Mouse (Mus musculus): ENCODE results near the gene Atp5d. TPM values are rescaled to one million over a fixed set of nuclear protein-coding genes. Genes with fewer than 3 reads are reported as not detected.
A peak's percentile ranks its signal among the peaks of the same experiment; 100 is the strongest.
"Not testable (repeated sequence)": the region's sequence is repeated elsewhere in the genome, so short reads cannot be mapped to it uniquely, and the experiment has no call there.

Gene Atp5d
- polyA plus RNA-seq, 1 experiment = 1,163 TPM

- no peaks in the 10 kb centered on the region for H3K27me3 ChIP-seq (ENCODE audit: control insufficient read depth, insufficient read depth, insufficient read length)
- H3K4me2 ChIP-seq (ENCODE audit: low read depth) = peak overlapping the region; percentile 100
- peak overlapping the region; percentile 8 for H3ac ChIP-seq (ENCODE audit: control insufficient read depth, insufficient read length)
- H3K36me3 ChIP-seq (ENCODE audit: control insufficient read depth, insufficient read depth) = no peaks in the 10 kb centered on the region
- H3K79me2 ChIP-seq (ENCODE audit: control insufficient read depth, insufficient read depth) = peaks cover 18% of the 10 kb centered on the region
- H3K4me3 ChIP-seq = peak overlapping the region; percentile 58
- TF ChIP-seq CEBPB (IDR thresholded peaks at IDR 0.05; ENCODE audit: insufficient read depth, poor library complexity, severe bottlenecking) (no peak), REST (IDR thresholded peaks at IDR 0.05; ENCODE audit: insufficient read depth, insufficient read length) (no peak), TCF12 (IDR thresholded peaks at IDR 0.05; ENCODE audit: insufficient read depth, poor library complexity, severe bottlenecking) (no peak), USF1 (IDR thresholded peaks at IDR 0.05; ENCODE audit: low read depth) (no peak), POLR2AphosphoS2 (IDR thresholded peaks at IDR 0.05; ENCODE audit: insufficient read length, low read depth) (peak; percentile 98), MAX (IDR thresholded peaks at IDR 0.05; ENCODE audit: low read depth) (no peak), POLR2A (IDR thresholded peaks at IDR 0.05; ENCODE audit: insufficient read length, low read depth) (peak; percentile 92), E2F4 (IDR thresholded peaks at IDR 0.05; ENCODE audit: insufficient read depth) (no peak), SRF (IDR thresholded peaks at IDR 0.05; ENCODE audit: control insufficient read depth, insufficient read length, low read depth) (peak; percentile 82), TCF3 (IDR thresholded peaks at IDR 0.05; ENCODE audit: insufficient read length, low read depth) (no peak), MYOD1 (IDR thresholded peaks at IDR 0.05; ENCODE audit: control insufficient read depth in 1 of 3, insufficient read length in 2 of 3, low read depth in 2 of 3) (peak in 2 of 3 experiments; percentile 75 to 81), MYOG (IDR thresholded peaks at IDR 0.05; ENCODE audit: control insufficient read depth in 1 of 3, insufficient read depth in 1 of 3, insufficient read length in 2 of 3, low read depth in 2 of 3) (peak; percentile 66 to 93 (median 82))
Observed at GRCm38 (mm10) chr10:80164998-80165344, 26.5 kb downstream of the Atp5d start.

- Histone ChIP-seq H3K4me2 (ENCODE audit: low read depth) (peak within 1 kb of the TSS; percentile 100), H3K4me3 (peak within 1 kb of the TSS; percentile 58), H3ac (ENCODE audit: control insufficient read depth, insufficient read length) (peak within 1 kb of the TSS; percentile 8), H3K79me2 (ENCODE audit: control insufficient read depth, insufficient read depth) (peaks cover 20% of the 10 kb centered on the region), H3K27me3 (ENCODE audit: control insufficient read depth, insufficient read depth, insufficient read length) (no peaks in the 10 kb centered on the region), H3K36me3 (ENCODE audit: control insufficient read depth, insufficient read depth) (no peaks in the 10 kb centered on the region)
- TF ChIP-seq TCF12 (IDR thresholded peaks at IDR 0.05; ENCODE audit: insufficient read depth, poor library complexity, severe bottlenecking) (peak; percentile 65), E2F4 (IDR thresholded peaks at IDR 0.05; ENCODE audit: insufficient read depth) (peak; percentile 1), POLR2AphosphoS2 (IDR thresholded peaks at IDR 0.05; ENCODE audit: insufficient read length, low read depth) (no peak), MAX (IDR thresholded peaks at IDR 0.05; ENCODE audit: low read depth) (no peak), TCF3 (IDR thresholded peaks at IDR 0.05; ENCODE audit: insufficient read length, low read depth) (peak; percentile 36), MYOD1 (IDR thresholded peaks at IDR 0.05; ENCODE audit: control insufficient read depth in 1 of 3, insufficient read length in 2 of 3, low read depth in 2 of 3) (peak in 2 of 3 experiments; percentile 79 to 95), MYOG (IDR thresholded peaks at IDR 0.05; ENCODE audit: control insufficient read depth in 1 of 3, insufficient read depth in 1 of 3, insufficient read length in 2 of 3, low read depth in 2 of 3) (peak in 2 of 3 experiments; percentile 84 to 95), POLR2A (IDR thresholded peaks at IDR 0.05; ENCODE audit: insufficient read length, low read depth) (peak; percentile 39)
Observed at GRCm38 (mm10) chr10:80165392-80166128, 27.1 kb downstream of the Atp5d start, which contains the start of gene Cirbp. Cirbp (plus strand) TSS chr10:80165985.

- Histone ChIP-seq H3K4me2 (ENCODE audit: low read depth) (peak overlapping the region; percentile 100), H3K79me2 (ENCODE audit: control insufficient read depth, insufficient read depth) (peaks cover 20% of the 10 kb centered on the region), H3K4me3 (peak overlapping the region; percentile 58)
Observed at GRCm38 (mm10) chr10:80166136-80166535, 27.7 kb downstream of the Atp5d start.

GRCm38 (mm10) chr10:80167460-80168037 is 29.1 kb downstream of the Atp5d start:
- Histone ChIP-seq H3K36me3 (ENCODE audit: control insufficient read depth, insufficient read depth) (peaks cover 6% of the 10 kb centered on the region), H3K4me3 (peak overlapping the region; percentile 58), H3K27me3 (ENCODE audit: control insufficient read depth, insufficient read depth, insufficient read length) (no peaks in the 10 kb centered on the region), H3ac (ENCODE audit: control insufficient read depth, insufficient read length) (peak overlapping the region; percentile 63), H3K79me2 (ENCODE audit: control insufficient read depth, insufficient read depth) (peaks cover 20% of the 10 kb centered on the region), H3K4me2 (ENCODE audit: low read depth) (peak overlapping the region; percentile 100)
- TF ChIP-seq REST (IDR thresholded peaks at IDR 0.05; ENCODE audit: insufficient read depth, insufficient read length) (peak; percentile 24), SRF (IDR thresholded peaks at IDR 0.05; ENCODE audit: control insufficient read depth, insufficient read length, low read depth) (peak; percentile 80), MYOD1 (IDR thresholded peaks at IDR 0.05; ENCODE audit: control insufficient read depth in 1 of 3, insufficient read length in 2 of 3, low read depth in 2 of 3) (peak in 1 of 3 experiments; percentile 40), MYOG (IDR thresholded peaks at IDR 0.05; ENCODE audit: control insufficient read depth in 1 of 3, insufficient read depth in 1 of 3, insufficient read length in 2 of 3, low read depth in 2 of 3) (peak in 1 of 3 experiments; percentile 46), CEBPB (IDR thresholded peaks at IDR 0.05; ENCODE audit: insufficient read depth, poor library complexity, severe bottlenecking) (no peak), E2F4 (IDR thresholded peaks at IDR 0.05; ENCODE audit: insufficient read depth) (no peak), MAX (IDR thresholded peaks at IDR 0.05; ENCODE audit: low read depth) (no peak), POLR2A (IDR thresholded peaks at IDR 0.05; ENCODE audit: insufficient read length, low read depth) (peak; percentile 99), TCF3 (IDR thresholded peaks at IDR 0.05; ENCODE audit: insufficient read length, low read depth) (no peak), TCF12 (IDR thresholded peaks at IDR 0.05; ENCODE audit: insufficient read depth, poor library complexity, severe bottlenecking) (no peak), POLR2AphosphoS2 (IDR thresholded peaks at IDR 0.05; ENCODE audit: insufficient read length, low read depth) (peak; percentile 99), USF1 (IDR thresholded peaks at IDR 0.05; ENCODE audit: low read depth) (no peak)

More at GRCm38 (mm10) chr10:80166136-80166535, 27.7 kb downstream of the Atp5d start:
- H3K36me3 ChIP-seq (ENCODE audit: control insufficient read depth, insufficient read depth); H3K27me3 ChIP-seq (ENCODE audit: control insufficient read depth, insufficient read depth, insufficient read length); H3ac ChIP-seq (ENCODE audit: control insufficient read depth, insufficient read length): not testable (repeated sequence)

Data from myocyte (in vitro differentiated cells).